Mouse (Mus musculus) bone marrow macrophage, adult 2 months (primary cell): ENCODE measurements around the gene Ccm2. TPM values are rescaled to one million over a fixed set of nuclear protein-coding genes. Genes with fewer than 3 reads are reported as not detected.
A peak's percentile ranks its signal among the peaks of the same experiment; 100 is the strongest.

Experiments used
- H3K27ac ChIP-seq: 2 replicates; pipeline ENCODE4 v1.5.1; 2012; ENCODE audit warnings: low read depth, low read length; ENCODE audit not compliant: insufficient read depth
- H3K4me1 ChIP-seq: 2 replicates; pipeline ENCODE4 v1.6.1; 2012; ENCODE audit warnings: low read length; ENCODE audit not compliant: control insufficient read depth, insufficient read depth
- H3K4me3 ChIP-seq: 2 replicates; pipeline ENCODE4 v1.5.1; 2012; ENCODE audit warnings: mild to moderate bottlenecking, low read length, moderate library complexity; ENCODE audit not compliant: insufficient read depth
- CTCF ChIP-seq: IDR thresholded peaks from 2 replicates; pipeline ENCODE4 v1.5.1; 2012; ENCODE audit warnings: low read depth, mild to moderate bottlenecking, low read length, moderate library complexity
- POLR2A ChIP-seq: IDR thresholded peaks from 2 replicates; pipeline ENCODE4 v1.6.1; 2012; ENCODE audit warnings: mild to moderate bottlenecking, low read depth, low read length, borderline replicate concordance
- polyA plus RNA-seq: library from polyadenylated mRNA; stranded (reverse); fragments of >200 nt; gene quantifications from 2 replicates; pipeline ENCODE4 v1.2.4, GENCODE M21; 2012; ENCODE audit not compliant: missing spikeins, insufficient read depth, insufficient read length

Gene Ccm2
- polyA plus RNA-seq, 1 experiment, result 70.8 TPM

DNA sequence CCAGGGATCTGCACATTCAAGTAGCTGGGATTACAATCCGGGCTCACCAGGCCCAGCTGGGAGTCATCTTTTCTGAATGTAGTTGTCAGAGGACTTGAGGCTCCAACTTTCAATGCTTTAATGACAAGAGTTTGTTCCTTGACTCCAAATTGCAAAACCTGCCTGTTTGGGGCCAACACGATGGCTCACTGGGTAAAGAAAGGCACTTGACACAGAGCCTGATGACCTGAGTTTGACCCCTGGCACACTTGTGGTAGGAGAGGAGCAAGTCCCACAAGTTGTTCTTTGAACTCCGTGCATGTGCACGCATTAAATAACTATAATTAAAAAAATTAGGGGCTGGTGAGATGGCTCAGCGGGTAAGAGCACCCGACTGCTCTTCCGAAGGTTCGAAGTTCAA, 16.7 kb upstream of the Ccm2 start:
- Histone ChIP-seq H3K4me3 (no peak overlapping the region), H3K4me1 (peaks cover 20% of the 10 kb centered on the region), H3K27ac (no peak overlapping the region)
- TF ChIP-seq CTCF (no peak), POLR2A (no peak)

DNA sequence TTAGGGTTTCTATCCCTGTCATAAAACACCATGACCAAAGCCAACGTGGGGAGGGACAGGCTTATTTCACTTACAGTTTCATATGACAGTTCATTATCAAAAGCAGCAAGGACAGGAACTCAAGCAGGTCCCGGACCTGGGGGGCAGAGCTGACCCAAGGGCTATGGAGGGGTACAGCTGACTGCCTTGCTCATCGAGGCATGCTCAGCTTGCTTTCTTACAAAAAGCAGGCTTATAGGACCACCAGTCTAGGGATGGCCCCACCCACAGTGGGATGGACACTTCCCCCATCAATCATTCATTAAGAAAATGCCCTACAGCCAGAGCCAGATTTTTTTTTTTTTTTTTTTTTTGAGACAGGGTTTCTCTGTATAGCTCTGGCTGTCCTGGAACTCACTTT, 15.9 kb upstream of the Ccm2 start:
- Histone ChIP-seq H3K27ac (no peak overlapping the region), H3K4me1 (peaks cover 13% of the 10 kb centered on the region), H3K4me3 (no peak overlapping the region)
- no peak for TF ChIP-seq POLR2A
- no peak for TF ChIP-seq CTCF

DNA sequence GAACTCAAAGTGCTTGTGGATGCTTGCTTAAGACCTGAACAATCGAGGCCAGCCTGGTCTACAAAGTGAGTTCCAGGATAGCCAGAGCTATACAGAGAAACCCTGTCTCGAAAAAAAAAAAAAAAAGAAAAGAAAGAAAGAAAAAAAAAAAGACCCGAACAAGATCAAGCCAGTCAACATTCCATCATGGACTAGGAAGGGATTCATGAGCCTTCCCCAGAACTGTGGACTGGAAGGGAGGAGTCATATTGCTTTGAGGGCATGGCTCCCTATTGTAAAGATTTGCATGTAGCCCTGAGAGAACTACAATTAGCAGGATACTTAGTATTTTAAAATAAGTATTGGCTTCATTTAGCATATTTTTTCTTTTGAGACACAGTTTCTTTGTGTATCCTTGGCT, 2.0 kb upstream of the Ccm2 start:
- no peak for TF ChIP-seq POLR2A
- TF ChIP-seq CTCF, result no peak
- Histone ChIP-seq H3K4me3 (no peak overlapping the region), H3K4me1 (peaks cover 9% of the 10 kb centered on the region), H3K27ac (no peak overlapping the region)

DNA sequence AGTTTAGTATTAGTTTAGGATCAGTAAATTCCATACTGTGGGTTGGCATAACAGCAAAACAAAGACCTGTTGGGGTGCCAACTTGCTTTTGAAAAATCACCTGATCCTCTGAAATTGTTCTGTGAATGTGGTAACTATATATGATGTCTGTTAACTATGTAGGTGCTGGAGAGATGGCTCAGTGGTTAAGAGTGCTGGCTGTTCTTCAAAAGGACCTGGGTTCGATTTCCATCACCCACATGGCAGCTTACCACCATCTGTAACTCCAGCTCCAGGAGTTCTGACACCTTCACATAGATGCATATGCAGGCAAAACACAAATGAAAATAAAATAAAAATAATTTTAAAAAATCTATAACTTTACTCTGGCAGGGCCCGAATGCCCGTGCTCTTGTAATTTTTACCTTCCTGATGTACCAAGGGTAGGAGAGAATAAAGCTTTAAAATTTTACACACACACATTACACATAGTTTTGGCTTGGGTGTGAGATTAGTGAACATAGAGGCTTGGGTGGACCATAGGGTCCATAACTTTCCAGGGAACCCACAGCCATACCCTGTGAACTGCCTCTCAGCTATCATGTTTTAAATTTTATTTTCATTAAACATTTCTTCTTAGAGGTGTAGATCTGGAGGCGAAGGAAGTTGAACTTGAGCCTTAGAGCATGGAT, 1.4 kb upstream of the Ccm2 start:
- Histone ChIP-seq H3K27ac (no peak overlapping the region), H3K4me3 (no peak overlapping the region)
- TF ChIP-seq CTCF, result no peak
- no peak for TF ChIP-seq POLR2A

DNA sequence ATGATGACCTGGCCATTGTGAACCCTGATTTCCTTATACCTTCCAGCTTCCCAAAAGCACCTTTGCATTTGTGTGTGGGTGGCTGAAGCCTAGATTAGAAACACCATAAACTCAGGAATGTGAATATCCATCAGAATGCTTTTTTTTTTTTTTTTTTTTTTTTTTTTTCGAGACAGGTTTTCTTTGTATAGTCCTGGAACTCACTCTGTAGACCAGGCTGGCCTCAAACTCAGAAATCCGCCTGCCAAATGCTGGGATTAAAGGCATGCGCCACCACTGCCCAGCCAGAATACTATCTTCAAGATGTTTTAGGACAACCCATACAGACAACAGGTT, 862 bp upstream of the Ccm2 start:
- TF ChIP-seq POLR2A, result no peak
- no peak for TF ChIP-seq CTCF
- peaks cover 9% of the 10 kb centered on the region for H3K4me1 ChIP-seq

More for the DNA sequence above, 1.4 kb upstream of the Ccm2 start:
- H3K4me1 ChIP-seq, result peaks cover 9% of the 10 kb centered on the region

DNA sequence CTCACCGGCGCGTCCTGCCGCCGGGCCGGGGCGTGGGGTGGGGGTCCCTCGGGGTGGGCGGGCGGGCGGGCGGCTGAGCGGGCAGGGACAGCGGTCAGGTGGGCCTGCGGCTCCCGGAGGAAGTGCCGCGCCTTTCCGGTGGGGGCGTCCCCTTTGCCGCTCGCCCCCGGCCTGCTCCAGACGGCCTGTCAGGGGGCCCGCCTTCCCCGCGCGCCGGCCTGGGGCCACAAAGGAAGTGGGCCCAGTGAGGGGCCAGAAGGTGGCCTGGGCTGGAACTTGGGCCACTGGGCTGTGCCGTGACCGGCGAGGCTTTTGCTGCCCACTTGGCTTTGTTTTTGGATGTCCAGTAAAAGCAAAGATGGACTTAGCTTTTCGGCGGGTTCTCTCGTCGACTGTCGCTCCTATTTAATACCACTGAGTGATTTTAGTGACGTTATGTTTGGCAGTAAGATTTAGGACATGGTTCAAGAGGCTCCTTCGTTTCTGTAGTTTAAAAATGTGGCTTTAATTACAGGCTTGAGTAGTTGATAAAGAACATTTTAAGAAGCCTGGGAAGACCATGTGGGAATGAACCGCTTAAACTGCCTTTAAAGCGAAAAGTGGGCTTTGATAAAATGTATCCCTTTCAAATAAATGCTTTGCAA, 472 bp downstream of the Ccm2 start:
- Histone ChIP-seq H3K4me3 (peak overlapping the region; percentile 96), H3K27ac (peak overlapping the region; percentile 89), H3K4me1 (peaks cover 12% of the 10 kb centered on the region)
- TF ChIP-seq POLR2A, result no peak
- TF ChIP-seq CTCF, result no peak

More for the DNA sequence above, 862 bp upstream of the Ccm2 start:
- peak overlapping the region; percentile 58 for H3K4me3 ChIP-seq
- H3K27ac ChIP-seq, result peak overlapping the region; percentile 72

DNA sequence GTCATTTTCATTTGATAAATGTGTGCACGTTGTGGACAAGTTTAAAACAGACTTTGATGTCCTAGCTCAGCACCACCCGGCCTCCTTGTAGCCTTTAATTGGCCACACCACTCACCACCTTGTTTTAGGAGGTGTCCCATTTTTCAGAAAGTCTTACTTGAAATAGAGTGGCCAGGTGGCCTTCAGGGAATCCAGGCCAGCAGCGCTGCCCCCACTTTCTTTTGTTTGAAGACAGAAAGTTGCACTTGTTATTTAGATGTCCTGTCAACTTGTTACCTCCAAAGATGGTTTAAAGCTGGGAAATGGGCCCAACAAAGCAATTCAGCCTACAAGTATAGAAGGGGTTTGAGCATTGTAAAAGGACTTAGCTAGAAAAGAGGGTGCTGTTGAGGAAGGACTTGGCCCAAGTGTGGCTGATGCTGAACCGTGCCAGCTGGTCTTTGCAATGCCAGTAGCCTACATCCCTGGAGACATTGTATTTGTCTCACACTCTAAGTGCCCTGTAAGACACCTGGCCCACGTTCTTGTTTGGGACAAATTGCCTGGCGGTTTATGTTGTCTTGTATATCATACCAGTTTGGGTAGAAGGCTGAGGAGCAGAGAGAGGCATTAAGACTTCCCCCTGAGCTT, 1.1 kb downstream of the Ccm2 start:
- peaks cover 12% of the 10 kb centered on the region for H3K4me1 ChIP-seq
- TF ChIP-seq CTCF (no peak), POLR2A (no peak)
- peak overlapping the region; percentile 89 for H3K27ac ChIP-seq
- peak overlapping the region; percentile 96 for H3K4me3 ChIP-seq

DNA sequence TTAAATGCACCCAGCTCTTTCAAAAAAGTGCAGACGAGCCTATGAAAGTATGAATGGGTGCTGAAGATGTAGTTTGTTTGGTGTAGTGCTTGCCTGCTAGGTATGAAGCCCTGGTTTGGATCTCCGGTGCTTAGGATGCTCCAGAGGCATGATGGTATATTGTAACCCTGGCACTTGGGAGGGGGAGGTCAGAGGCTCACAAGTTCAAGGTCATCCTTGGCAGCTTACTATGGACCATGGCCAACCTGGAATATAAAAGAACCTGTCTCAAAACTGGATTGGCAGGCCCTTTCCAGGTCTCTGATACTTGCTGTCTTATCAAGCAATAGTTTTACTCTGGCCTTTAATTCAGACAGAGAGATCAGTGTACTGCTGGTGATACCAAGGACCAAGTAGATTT, 3.1 kb downstream of the Ccm2 start:
- TF ChIP-seq CTCF (no peak), POLR2A (no peak)
- peaks cover 19% of the 10 kb centered on the region for H3K4me1 ChIP-seq
- H3K4me3 ChIP-seq, result no peak overlapping the region
- H3K27ac ChIP-seq, result no peak overlapping the region

DNA sequence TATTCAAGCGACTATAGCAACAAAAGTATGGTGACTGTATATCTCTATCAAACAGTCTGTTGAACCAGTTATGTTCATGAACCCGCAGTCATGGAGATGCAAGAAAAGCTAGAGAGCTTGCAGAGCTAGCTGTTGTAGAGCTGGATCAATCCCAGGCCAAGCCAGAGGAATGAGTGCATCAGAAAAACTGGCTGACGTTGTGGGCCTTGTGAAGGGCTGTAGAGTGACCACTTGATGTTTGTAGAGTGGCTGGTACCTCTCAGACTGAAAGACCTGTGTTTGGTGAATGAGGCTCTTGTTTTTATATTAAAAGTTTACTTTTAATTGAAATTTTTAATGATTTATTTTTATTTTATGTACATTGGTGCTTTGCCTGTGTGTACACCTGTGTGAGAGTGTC, 3.5 kb downstream of the Ccm2 start:
- Histone ChIP-seq H3K4me3 (no peak overlapping the region), H3K4me1 (peaks cover 23% of the 10 kb centered on the region), H3K27ac (no peak overlapping the region)
- TF ChIP-seq CTCF (no peak), POLR2A (no peak)

DNA sequence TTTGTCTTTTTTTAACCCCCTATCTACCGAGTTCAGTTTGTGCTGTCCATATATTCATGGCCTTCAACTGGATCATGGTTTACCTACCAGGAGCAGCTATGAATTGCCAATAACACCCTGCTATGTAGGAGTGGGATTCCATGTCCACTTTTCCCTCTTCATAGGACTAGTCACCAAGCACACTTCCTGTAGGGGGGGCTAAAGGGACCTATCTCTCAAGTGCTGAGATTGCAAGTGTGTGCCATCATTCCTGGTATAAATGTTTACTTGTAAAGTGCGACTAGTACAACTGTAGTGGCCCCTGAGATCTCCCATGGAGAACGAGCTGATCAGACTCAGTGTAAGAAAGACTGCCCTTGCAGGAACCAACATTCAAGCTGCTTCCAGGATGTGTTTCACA, 11.5 kb downstream of the Ccm2 start:
- TF ChIP-seq POLR2A, result no peak
- no peak for TF ChIP-seq CTCF
- H3K4me1 ChIP-seq, result peaks cover 46% of the 10 kb centered on the region
- no peak overlapping the region for H3K27ac ChIP-seq
- no peak overlapping the region for H3K4me3 ChIP-seq

DNA sequence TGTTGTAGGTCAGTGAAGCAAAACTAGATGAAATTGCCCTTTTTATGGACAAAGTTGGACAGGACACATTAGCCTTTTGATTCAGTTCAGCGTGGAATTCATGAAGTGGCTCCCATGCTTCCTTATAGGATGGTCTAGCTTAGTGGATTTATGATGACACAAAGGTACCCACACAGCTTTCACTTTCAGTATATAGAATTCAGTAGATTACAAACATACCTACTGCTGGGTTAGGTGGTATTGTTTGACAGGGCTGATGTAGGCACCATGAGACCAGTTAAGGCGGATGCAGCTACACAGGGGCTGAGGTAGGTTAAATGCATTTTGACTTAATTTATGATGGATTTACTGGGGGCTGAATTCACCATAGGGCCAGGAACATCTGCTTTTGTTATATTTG, 13.3 kb downstream of the Ccm2 start:
- peaks cover 48% of the 10 kb centered on the region for H3K4me1 ChIP-seq

More for the DNA sequence above, 13.3 kb downstream of the Ccm2 start:
- Histone ChIP-seq H3K4me3 (peak overlapping the region; percentile 35; the same call in 1 of the 2 replicates), H3K27ac (peak overlapping the region; percentile 90)
- no peak for TF ChIP-seq CTCF
- no peak for TF ChIP-seq POLR2A
